Comparison of ENCODE assay signal across 8 mouse cellular contexts in the genomic region with DNA sequence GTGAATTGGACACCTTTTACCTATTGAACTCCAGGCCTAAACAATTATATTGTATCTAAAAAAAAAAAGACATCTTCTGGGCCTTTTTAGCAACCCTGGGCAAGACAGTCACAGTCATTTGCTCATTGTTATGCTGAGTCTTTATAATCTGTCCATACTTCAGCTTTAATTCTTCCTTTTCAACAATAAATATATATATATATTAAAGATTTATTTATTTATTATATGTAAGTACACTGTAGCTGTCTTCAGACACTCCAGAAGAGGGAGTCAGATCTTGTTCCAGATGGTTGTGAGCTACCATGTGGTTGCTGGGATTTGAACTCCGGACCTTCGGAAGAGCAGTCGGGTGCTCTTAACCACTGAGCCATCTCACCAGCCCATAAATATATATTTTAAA. TPM values are rescaled to one million over a fixed set of nuclear protein-coding genes. Genes with fewer than 3 reads are reported as not detected.
DNase-seq lines count a peak whose midpoint lies in the region; ATAC-seq lines count a peak whose summit lies in the region.
"Not testable (repeated sequence)": the region's sequence is repeated elsewhere in the genome, so short reads cannot be mapped to it uniquely, and the experiment has no call there.
"Had no signal": no experiment of that assay in that cellular context is flagged by ENCODE, and none has a peak within 500 bp of the region (broad histone marks: within the 10 kb centered on the region; RNA-seq: fewer than 3 reads in every experiment).

No protein-coding gene starts in this region.

- H3K9ac ChIP-seq in heart, embryonic 12.5 days: peak overlapping the region; percentile 85; the same call in 1 of the 2 replicates
- H3K9ac ChIP-seq in hindbrain, embryonic 14.5 days; midbrain, embryonic 13.5 days (replicated peaks): not testable (repeated sequence)
- peak overlapping the region; percentile 86 for H3K9ac ChIP-seq in liver, embryonic 15.5 days

- peaks cover 47% of the 10 kb centered on the region for H3K36me3 ChIP-seq in forebrain, embryonic 10.5 days (replicated peaks)
- H3K36me3 ChIP-seq in heart, embryonic 12.5 days: peaks cover 27% of the 10 kb centered on the region
- H3K36me3 ChIP-seq in hindbrain, embryonic 14.5 days (replicated peaks; ENCODE audit: control insufficient read depth, insufficient read depth): not testable (repeated sequence)
- H3K36me3 ChIP-seq in limb, embryonic 10.5 days: peaks cover 46% of the 10 kb centered on the region
- H3K36me3 ChIP-seq in liver, embryonic 15.5 days (replicated peaks): peaks cover 38% of the 10 kb centered on the region
- peaks cover 14% of the 10 kb centered on the region; the same call in 1 of the 2 replicates for H3K36me3 ChIP-seq in midbrain, embryonic 13.5 days

- ATAC-seq in heart, embryonic 12.5 days (ENCODE audit: insufficient number of reproducible peaks, low FRiP score); hindbrain, embryonic 14.5 days (ENCODE audit: low FRiP score); liver, embryonic 15.5 days (ENCODE audit: insufficient read depth); midbrain, embryonic 13.5 days: not testable (repeated sequence)

- WGBS in forebrain, embryonic 10.5 days: 97% methylated on average over 3 of the region's 3 CpGs
- 94% methylated on average over 3 of the region's 3 CpGs for WGBS in heart, embryonic 12.5 days
- 99% methylated on average over 3 of the region's 3 CpGs for WGBS in hindbrain, embryonic 14.5 days
- WGBS in limb, embryonic 10.5 days: 95% methylated on average over 3 of the region's 3 CpGs
- 89% methylated on average over 3 of the region's 3 CpGs for WGBS in liver, embryonic 15.5 days (ENCODE audit: insufficient replicate concordance)
- WGBS in midbrain, embryonic 13.5 days: 95% methylated on average over 3 of the region's 3 CpGs

- peak overlapping the region; percentile 75 for H3K4me2 ChIP-seq in heart, embryonic 12.5 days
- peak overlapping the region; percentile 71; the same call in 1 of the 2 replicates for H3K4me2 ChIP-seq in hindbrain, embryonic 14.5 days (replicated peaks)
- H3K4me2 ChIP-seq in liver, embryonic 15.5 days: peak overlapping the region; percentile 86
- peak overlapping the region; percentile 81 for H3K4me2 ChIP-seq in midbrain, embryonic 13.5 days (replicated peaks)

- peak; percentile 72 for DNase-seq in embryo, embryonic 10.5 days (ENCODE audit: low spot score)
- not testable (repeated sequence) for DNase-seq in forebrain, embryonic 10.5 days (ENCODE audit: extremely low spot score, low spot score); hindbrain, embryonic 14.5 days (ENCODE audit: low spot score); limb, embryonic 10.5 days (ENCODE audit: low spot score)

- H3K27ac ChIP-seq in forebrain, embryonic 10.5 days; heart, embryonic 12.5 days (ENCODE audit: poor library complexity, severe bottlenecking); hindbrain, embryonic 14.5 days; limb, embryonic 10.5 days; liver, embryonic 15.5 days (replicated peaks); midbrain, embryonic 13.5 days: not testable (repeated sequence)

- not testable (repeated sequence) for H3K9me3 ChIP-seq in forebrain, embryonic 10.5 days; heart, embryonic 12.5 days (replicated peaks); hindbrain, embryonic 14.5 days (ENCODE audit: control insufficient read depth, low read length); limb, embryonic 10.5 days (replicated peaks); liver, embryonic 15.5 days (replicated peaks); midbrain, embryonic 13.5 days

- not testable (repeated sequence) for H3K27me3 ChIP-seq in forebrain, embryonic 10.5 days (ENCODE audit: poor library complexity, severe bottlenecking); heart, embryonic 12.5 days (replicated peaks); hindbrain, embryonic 14.5 days (ENCODE audit: control insufficient read depth, insufficient read depth, low read length); limb, embryonic 10.5 days (ENCODE audit: low read depth, poor library complexity, severe bottlenecking); liver, embryonic 15.5 days; midbrain, embryonic 13.5 days

- H3K4me1 ChIP-seq in forebrain, embryonic 10.5 days: peaks cover 42% of the 10 kb centered on the region
- H3K4me1 ChIP-seq in heart, embryonic 12.5 days (replicated peaks): peaks cover 32% of the 10 kb centered on the region
- not testable (repeated sequence) for H3K4me1 ChIP-seq in hindbrain, embryonic 14.5 days (replicated peaks; ENCODE audit: control insufficient read depth, insufficient read depth, low read length)
- H3K4me1 ChIP-seq in limb, embryonic 10.5 days: peaks cover 29% of the 10 kb centered on the region
- H3K4me1 ChIP-seq in liver, embryonic 15.5 days (replicated peaks): peaks cover 29% of the 10 kb centered on the region
- H3K4me1 ChIP-seq in midbrain, embryonic 13.5 days (replicated peaks): peaks cover 15% of the 10 kb centered on the region

- H3K4me3 ChIP-seq in forebrain, embryonic 10.5 days: peak overlapping the region; percentile 80
- peak overlapping the region; percentile 79 for H3K4me3 ChIP-seq in heart, embryonic 12.5 days
- H3K4me3 ChIP-seq in hindbrain, embryonic 14.5 days (replicated peaks; ENCODE audit: low read length): not testable (repeated sequence)
- peak overlapping the region; percentile 73 for H3K4me3 ChIP-seq in limb, embryonic 10.5 days
- H3K4me3 ChIP-seq in liver, embryonic 15.5 days (replicated peaks): peak overlapping the region; percentile 86
- peak overlapping the region; percentile 51; the same call in 1 of the 2 replicates for H3K4me3 ChIP-seq in midbrain, embryonic 13.5 days (replicated peaks)

RNA-seq across cellular contexts. Expression of a gene that starts 1.6 kb away (rescaled TPM):
- 51.1 and 53.1 TPM in 2 replicates for polyA plus RNA-seq in forebrain, embryonic 10.5 days (2016; fragmentation: Nextera tagmentation; extraction: Ambion mirVana)
- polyA plus RNA-seq in heart, embryonic 12.5 days (2016; fragmentation: Nextera tagmentation; extraction: Ambion mirVana): 27.2 and 28.0 TPM in 2 replicates
- 3.7 and 4.0 TPM in 2 replicates for polyA plus RNA-seq in hindbrain, embryonic 14.5 days (2014; fragmentation: Nextera tagmentation; extraction: Ambion mirVana)
- polyA plus RNA-seq in limb, embryonic 10.5 days (2016; fragmentation: Nextera tagmentation; extraction: Ambion mirVana): 54.8 and 56.2 TPM in 2 replicates
- polyA plus RNA-seq in liver, embryonic 15.5 days (2015; fragmentation: Nextera tagmentation; extraction: Ambion mirVana): 14.6 and 15.9 TPM in 2 replicates
- polyA plus RNA-seq in midbrain, embryonic 13.5 days (2015; fragmentation: Nextera tagmentation; extraction: Ambion mirVana): 13.3 and 14.6 TPM in 2 replicates

RNA-seq across cellular contexts. Expression of a gene that starts 11.6 kb away (rescaled TPM):
- 0.12 TPM in 1 of 2 replicates, not detected in the other for polyA plus RNA-seq in forebrain, embryonic 10.5 days (2016; fragmentation: Nextera tagmentation; extraction: Ambion mirVana)
- polyA plus RNA-seq in heart, embryonic 12.5 days (2016; fragmentation: Nextera tagmentation; extraction: Ambion mirVana): 0.34 and 0.46 TPM in 2 replicates
- 4.7 and 6.6 TPM in 2 replicates for polyA plus RNA-seq in hindbrain, embryonic 14.5 days (2014; fragmentation: Nextera tagmentation; extraction: Ambion mirVana)
- 0.15 and 0.23 TPM in 2 replicates for polyA plus RNA-seq in limb, embryonic 10.5 days (2016; fragmentation: Nextera tagmentation; extraction: Ambion mirVana)
- polyA plus RNA-seq in liver, embryonic 15.5 days (2015; fragmentation: Nextera tagmentation; extraction: Ambion mirVana): not detected in 2 replicates
- 10.1 and 13.7 TPM in 2 replicates for polyA plus RNA-seq in midbrain, embryonic 13.5 days (2015; fragmentation: Nextera tagmentation; extraction: Ambion mirVana)
- polyA plus RNA-seq: lung, adult 2 months had no signal

RNA-seq across cellular contexts. Expression of a gene that starts 17.0 kb away (rescaled TPM):
- 1.0 and 1.2 TPM in 2 replicates for polyA plus RNA-seq in forebrain, embryonic 10.5 days (2016; fragmentation: Nextera tagmentation; extraction: Ambion mirVana)
- 1.2 TPM in 2 replicates for polyA plus RNA-seq in heart, embryonic 12.5 days (2016; fragmentation: Nextera tagmentation; extraction: Ambion mirVana)
- polyA plus RNA-seq in hindbrain, embryonic 14.5 days (2014; fragmentation: Nextera tagmentation; extraction: Ambion mirVana): 0.52 and 1.0 TPM in 2 replicates
- polyA plus RNA-seq in limb, embryonic 10.5 days (2016; fragmentation: Nextera tagmentation; extraction: Ambion mirVana): 1.4 and 2.1 TPM in 2 replicates
- polyA plus RNA-seq in liver, embryonic 15.5 days (2015; fragmentation: Nextera tagmentation; extraction: Ambion mirVana): 18.1 and 21.5 TPM in 2 replicates
- polyA plus RNA-seq in midbrain, embryonic 13.5 days (2015; fragmentation: Nextera tagmentation; extraction: Ambion mirVana): 1.7 and 1.8 TPM in 2 replicates

RNA-seq across cellular contexts. Expression of a gene that starts 21.0 kb away (rescaled TPM):
- polyA plus RNA-seq in forebrain, embryonic 10.5 days (2016; fragmentation: Nextera tagmentation; extraction: Ambion mirVana): 0.20 and 0.33 TPM in 2 replicates
- 0.22 and 0.50 TPM in 2 replicates for polyA plus RNA-seq in heart, embryonic 12.5 days (2016; fragmentation: Nextera tagmentation; extraction: Ambion mirVana)
- polyA plus RNA-seq in hindbrain, embryonic 14.5 days (2014; fragmentation: Nextera tagmentation; extraction: Ambion mirVana): 77.9 and 79.5 TPM in 2 replicates
- polyA plus RNA-seq in limb, embryonic 10.5 days (2016; fragmentation: Nextera tagmentation; extraction: Ambion mirVana): 0.16 TPM in 1 of 2 replicates, not detected in the other
- polyA plus RNA-seq in liver, embryonic 15.5 days (2015; fragmentation: Nextera tagmentation; extraction: Ambion mirVana): 0.83 and 1.2 TPM in 2 replicates
- polyA plus RNA-seq in midbrain, embryonic 13.5 days (2015; fragmentation: Nextera tagmentation; extraction: Ambion mirVana): 7.5 and 8.2 TPM in 2 replicates

RNA-seq across cellular contexts. Expression of a gene that starts 46.3 kb away (rescaled TPM):
- polyA plus RNA-seq in forebrain, embryonic 10.5 days (2016; fragmentation: Nextera tagmentation; extraction: Ambion mirVana): 160 and 171 TPM in 2 replicates
- polyA plus RNA-seq in heart, embryonic 12.5 days (2016; fragmentation: Nextera tagmentation; extraction: Ambion mirVana): 135 and 139 TPM in 2 replicates
- polyA plus RNA-seq in hindbrain, embryonic 14.5 days (2014; fragmentation: Nextera tagmentation; extraction: Ambion mirVana): 21.7 and 24.2 TPM in 2 replicates
- polyA plus RNA-seq in limb, embryonic 10.5 days (2016; fragmentation: Nextera tagmentation; extraction: Ambion mirVana): 133 and 138 TPM in 2 replicates
- 271 and 291 TPM in 2 replicates for polyA plus RNA-seq in liver, embryonic 15.5 days (2015; fragmentation: Nextera tagmentation; extraction: Ambion mirVana)
- polyA plus RNA-seq in midbrain, embryonic 13.5 days (2015; fragmentation: Nextera tagmentation; extraction: Ambion mirVana): 37.3 and 41.4 TPM in 2 replicates
